Mouse (Mus musculus) cerebellum, adult 2 months (tissue): ENCODE data around the gene Csrp1.

Experiments used
- CTCF ChIP-seq: fragments of 200-500 bp; IDR thresholded peaks from 2 replicates; pipeline ENCODE4 v1.5.1; 2011; ENCODE audit warnings: low read depth, mild to moderate bottlenecking, control low read depth, low read length, moderate library complexity, borderline replicate concordance; ENCODE audit not compliant: insufficient read depth
- POLR2A ChIP-seq: fragments of 200-500 bp; IDR thresholded peaks from 2 replicates; pipeline ENCODE4 v1.6.1; 2011; ENCODE audit warnings: low read length, control low read depth, borderline replicate concordance; ENCODE audit not compliant: insufficient read depth

- TF ChIP-seq POLR2A, result no peak
- TF ChIP-seq CTCF, result no peak
These were observed 4.3 kb downstream of the Csrp1 start for GRCm38 (mm10) chr1:135724134-135724533.
